Mouse (Mus musculus): Measurements from ENCODE around the gene Bcar1. TPM values are rescaled to one million over a fixed set of nuclear protein-coding genes. Genes with fewer than 3 reads are reported as not detected.

Bcar1 gene
- polyA plus RNA-seq, 1 experiment, result 20.4 TPM

- Histone ChIP-seq H3K27ac (ENCODE audit: insufficient read depth, low read length) (no peak overlapping the region), H3K27me3 (ENCODE audit: control insufficient read depth, insufficient read depth, low read length) (no peaks in the 10 kb centered on the region), H3K36me3 (ENCODE audit: control insufficient read depth, insufficient read depth, low read length) (no peaks in the 10 kb centered on the region), H3K4me1 (ENCODE audit: control insufficient read depth, insufficient read depth, insufficient read length) (no peaks in the 10 kb centered on the region), H3K4me3 (ENCODE audit: extremely low read depth, insufficient read depth, insufficient read length) (no peak overlapping the region)
- DNase-seq (ENCODE audit: low read depth in 1 of 2, low spot score in 2 of 2), result no peak
- WGBS, result 92% methylated on average over 5 of the region's 5 CpGs
- no peak for TF ChIP-seq POLR2A (IDR thresholded peaks at IDR 0.05; ENCODE audit: low read depth, low read length)
- TF ChIP-seq CTCF (IDR thresholded peaks at IDR 0.05; ENCODE audit: extremely low read depth, insufficient read depth, insufficient read length, insufficient replicate concordance), result no peak
Measured at GRCm38 (mm10) chr8:111758817-111759216, 15.2 kb upstream of the Bcar1 start.

GRCm38 (mm10) chr8:111757599-111757998, 14.0 kb upstream of the Bcar1 start:
- Histone ChIP-seq H3K36me3 (ENCODE audit: control insufficient read depth, insufficient read depth, low read length) (no peaks in the 10 kb centered on the region), H3K27me3 (ENCODE audit: control insufficient read depth, insufficient read depth, low read length) (no peaks in the 10 kb centered on the region), H3K4me3 (ENCODE audit: extremely low read depth, insufficient read depth, insufficient read length) (no peak overlapping the region), H3K4me1 (ENCODE audit: control insufficient read depth, insufficient read depth, insufficient read length) (no peaks in the 10 kb centered on the region), H3K27ac (ENCODE audit: insufficient read depth, low read length) (no peak overlapping the region)
- WGBS, result 86% methylated on average over 9 of the region's 9 CpGs
- no peak for DNase-seq (ENCODE audit: low read depth in 1 of 2, low spot score in 2 of 2)
- no peak for TF ChIP-seq CTCF (IDR thresholded peaks at IDR 0.05; ENCODE audit: extremely low read depth, insufficient read depth, insufficient read length, insufficient replicate concordance)
- no peak for TF ChIP-seq POLR2A (IDR thresholded peaks at IDR 0.05; ENCODE audit: low read depth, low read length)

DNA sequence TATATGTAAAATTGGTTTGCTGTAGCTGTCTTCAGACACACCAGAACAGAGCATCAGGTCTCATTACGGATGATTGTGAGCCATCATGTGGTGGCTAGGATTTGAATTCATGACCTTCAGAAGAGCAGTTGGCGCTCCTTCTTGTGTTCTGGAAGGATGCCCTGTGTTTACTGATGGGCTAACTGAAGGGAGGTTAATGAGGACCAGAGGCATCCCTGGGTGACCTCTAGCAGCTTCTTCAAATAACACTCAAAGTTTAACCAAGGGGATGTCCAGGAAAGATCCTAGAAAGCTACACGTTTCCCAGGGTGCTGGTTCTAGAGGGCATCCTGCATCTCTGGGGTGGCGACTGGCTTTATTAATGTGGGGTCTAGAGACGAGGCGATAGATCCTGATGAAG, 11.1 kb upstream of the Bcar1 start:
- 81% methylated on average over 6 of the region's 6 CpGs for WGBS
- no peak overlapping the region for H3K4me3 ChIP-seq (ENCODE audit: extremely low read depth, insufficient read depth, insufficient read length)

GRCm38 (mm10) chr8:111754088-111754487, 10.5 kb upstream of the Bcar1 start:
- 51% methylated on average over 2 of the region's 2 CpGs for WGBS
- no peaks in the 10 kb centered on the region; the same call in 1 of the 2 replicates for H3K27me3 ChIP-seq (ENCODE audit: control insufficient read depth, insufficient read depth, low read length)
- H3K27ac ChIP-seq (ENCODE audit: insufficient read depth, low read length), result 0 out of 2 replicates have a peak overlapping the region, but pooled peaks have one; percentile 31
- TF ChIP-seq POLR2A (IDR thresholded peaks at IDR 0.05; ENCODE audit: low read depth, low read length), result no peak
- TF ChIP-seq CTCF (IDR thresholded peaks at IDR 0.05; ENCODE audit: extremely low read depth, insufficient read depth, insufficient read length, insufficient replicate concordance), result no peak
- DNase-seq (ENCODE audit: low read depth in 1 of 2, low spot score in 2 of 2), result no peak
- no peaks in the 10 kb centered on the region for H3K36me3 ChIP-seq (ENCODE audit: control insufficient read depth, insufficient read depth, low read length)
- H3K4me3 ChIP-seq (ENCODE audit: extremely low read depth, insufficient read depth, insufficient read length), result no peak overlapping the region
- H3K4me1 ChIP-seq (ENCODE audit: control insufficient read depth, insufficient read depth, insufficient read length), result no peaks in the 10 kb centered on the region

More for the DNA sequence above, 11.1 kb upstream of the Bcar1 start:
- H3K36me3 ChIP-seq (ENCODE audit: control insufficient read depth, insufficient read depth, low read length), result no peaks in the 10 kb centered on the region
- DNase-seq (ENCODE audit: low read depth in 1 of 2, low spot score in 2 of 2), result no peak
- no peaks in the 10 kb centered on the region; the same call in 1 of the 2 replicates for H3K27me3 ChIP-seq (ENCODE audit: control insufficient read depth, insufficient read depth, low read length)
- H3K4me1 ChIP-seq (ENCODE audit: control insufficient read depth, insufficient read depth, insufficient read length), result no peaks in the 10 kb centered on the region
- TF ChIP-seq CTCF (IDR thresholded peaks at IDR 0.05; ENCODE audit: extremely low read depth, insufficient read depth, insufficient read length, insufficient replicate concordance), result no peak
- no peak for TF ChIP-seq POLR2A (IDR thresholded peaks at IDR 0.05; ENCODE audit: low read depth, low read length)
- H3K27ac ChIP-seq (ENCODE audit: insufficient read depth, low read length), result no peak overlapping the region

DNA sequence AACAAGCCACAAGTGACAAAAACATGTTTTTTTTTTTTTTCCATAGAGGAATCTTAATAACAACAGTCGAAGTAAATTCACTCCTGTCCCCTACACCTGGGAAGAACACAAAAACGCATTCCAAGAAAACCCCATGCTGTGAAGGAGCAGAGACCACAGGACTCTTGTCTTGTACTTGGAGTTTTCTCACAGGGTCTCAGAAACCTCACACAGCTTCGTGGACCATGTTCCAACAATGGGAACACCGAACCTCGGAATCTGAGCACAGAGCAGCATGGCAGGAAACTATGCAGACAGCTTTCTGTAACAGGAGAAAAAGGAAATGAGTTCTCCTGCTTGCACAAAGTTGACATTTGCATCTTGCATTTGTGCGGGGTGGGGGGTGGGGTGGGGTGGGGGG, 5.2 kb upstream of the Bcar1 start:
- H3K27me3 ChIP-seq (ENCODE audit: control insufficient read depth, insufficient read depth, low read length), result peaks cover 8% of the 10 kb centered on the region

GRCm38 (mm10) chr8:111747866-111748649, 4.4 kb upstream of the Bcar1 start:
- Histone ChIP-seq H3K4me3 (ENCODE audit: extremely low read depth, insufficient read depth, insufficient read length) (no peak overlapping the region), H3K4me1 (ENCODE audit: control insufficient read depth, insufficient read depth, insufficient read length) (no peaks in the 10 kb centered on the region; the same call in 1 of the 2 replicates), H3K36me3 (ENCODE audit: control insufficient read depth, insufficient read depth, low read length) (no peaks in the 10 kb centered on the region), H3K27me3 (ENCODE audit: control insufficient read depth, insufficient read depth, low read length) (peaks cover 15% of the 10 kb centered on the region), H3K27ac (ENCODE audit: insufficient read depth, low read length) (no peak overlapping the region)
- no peak for TF ChIP-seq CTCF (IDR thresholded peaks at IDR 0.05; ENCODE audit: extremely low read depth, insufficient read depth, insufficient read length, insufficient replicate concordance)
- no peak for TF ChIP-seq POLR2A (IDR thresholded peaks at IDR 0.05; ENCODE audit: low read depth, low read length)
- 83% methylated on average over 8 of the region's 8 CpGs for WGBS
- no peak for DNase-seq (ENCODE audit: low read depth in 1 of 2, low spot score in 2 of 2)

More for the DNA sequence above, 5.2 kb upstream of the Bcar1 start:
- no peak for DNase-seq (ENCODE audit: low read depth in 1 of 2, low spot score in 2 of 2)
- H3K4me1 ChIP-seq (ENCODE audit: control insufficient read depth, insufficient read depth, insufficient read length), result no peaks in the 10 kb centered on the region
- no peaks in the 10 kb centered on the region for H3K36me3 ChIP-seq (ENCODE audit: control insufficient read depth, insufficient read depth, low read length)
- H3K27ac ChIP-seq (ENCODE audit: insufficient read depth, low read length), result no peak overlapping the region
- no peak for TF ChIP-seq CTCF (IDR thresholded peaks at IDR 0.05; ENCODE audit: extremely low read depth, insufficient read depth, insufficient read length, insufficient replicate concordance)
- TF ChIP-seq POLR2A (IDR thresholded peaks at IDR 0.05; ENCODE audit: low read depth, low read length), result no peak
- no peak overlapping the region for H3K4me3 ChIP-seq (ENCODE audit: extremely low read depth, insufficient read depth, insufficient read length)
- 31% methylated on average over 6 of the region's 6 CpGs for WGBS

Data from spleen, adult 2 months (tissue).